Mouse (Mus musculus) left cerebral cortex, adult 2 months (tissue): ENCODE measurements around the gene Rps29. TPM values are rescaled to one million over a fixed set of nuclear protein-coding genes. Genes with fewer than 3 reads are reported as not detected.

Source experiments
- DNase-seq, 2 experiments: peaks; one replicate each; pipeline ENCODE4 v3.0.0; 2021 to 2022; ENCODE audit warnings: low spot score in 2 of 2, mixed read lengths in 1 of 2; ENCODE audit errors: extremely low spot score in 1 of 2
- H3K27ac ChIP-seq: fragments of 200-600 bp; 2 replicates; pipeline ENCODE4 v1.8.1; 2022
- H3K4me3 ChIP-seq: fragments of 200-600 bp; 2 replicates; pipeline ENCODE4 v1.8.1; 2022
- CTCF ChIP-seq: fragments of 200-600 bp; IDR thresholded peaks from 2 replicates; pipeline ENCODE4 v1.8.1; 2022; ENCODE audit warnings: antibody characterized with exemption, mild to moderate bottlenecking, moderate library complexity
- intact Hi-C: fragments of 180-260 bp; cut with DNase I; formaldehyde crosslinking; loops from one replicate; pipeline ENCODE4 v1.15.1; 2025
- long read RNA-seq, 2 experiments: library from polyadenylated mRNA; stranded (forward); transcript quantifications; one replicate each; pipeline ENCODE4 v2.0.0; 2021; ENCODE audit warnings: borderline mapping rate in 2 of 2
- total RNA-seq, 2 experiments: library from RNA; stranded (reverse); gene quantifications; 2 replicates each; pipeline ENCODE4 v1.2.3; 2021

Rps29 gene
- 1,000 to 10,000 TPM; 1,087 to 1,104 TPM for total RNA-seq
- long read RNA-seq, experiment 1, transcript Rps29-201 (3 exons, 390 nt), result major isoform, 131 of 133 reads
- long read RNA-seq, experiment 1, partial matches to known transcripts, result 2 of 133 reads
- long read RNA-seq, experiment 1, other reads (novel, unspliced or antisense), result 0 of 133 reads
- long read RNA-seq, experiment 2, transcript Rps29-201 (3 exons, 390 nt), result major isoform, 144 of 144 reads
- long read RNA-seq, experiment 2, partial matches to known transcripts, result 0 of 144 reads
- long read RNA-seq, experiment 2, other reads (novel, unspliced or antisense), result 0 of 144 reads

GRCm38 (mm10) chr12:69158765-69159577, at the start of gene Rps29:
Gene Rps29, minus strand, starts transcription at chr12:69159186.
- Histone ChIP-seq H3K4me3 (peak within 1 kb of the TSS; percentile 97), H3K27ac (peak within 1 kb of the TSS; percentile 92)
- intact Hi-C loops, result loop anchor here (1.0 kb wide), 1 partner anchor 38 kb away; the partner anchor contains the start of gene Gm49383
- peak; percentile 97 to 98 for DNase-seq

GRCm38 (mm10) chr12:69208520-69208919, 49.5 kb upstream of the Rps29 start:
- no peak overlapping the region for H3K27ac ChIP-seq
- no peak; the same call in 1 of the 2 replicates for TF ChIP-seq CTCF
- DNase-seq, result no peak
- intact Hi-C loops, result no loop called here
- no peak overlapping the region for H3K4me3 ChIP-seq

GRCm38 (mm10) chr12:69207926-69208325, 48.9 kb upstream of the Rps29 start:
- DNase-seq, result no peak
- H3K27ac ChIP-seq, result no peak overlapping the region
- no peak for TF ChIP-seq CTCF
- no peak overlapping the region for H3K4me3 ChIP-seq
- intact Hi-C loops, result no loop called here

- no peak for TF ChIP-seq CTCF
- intact Hi-C loops, result no loop called here
- H3K27ac ChIP-seq, result no peak overlapping the region
- H3K4me3 ChIP-seq, result no peak overlapping the region
- DNase-seq, result no peak
Observed at GRCm38 (mm10) chr12:69207396-69207795, 48.4 kb upstream of the Rps29 start.

DNA sequence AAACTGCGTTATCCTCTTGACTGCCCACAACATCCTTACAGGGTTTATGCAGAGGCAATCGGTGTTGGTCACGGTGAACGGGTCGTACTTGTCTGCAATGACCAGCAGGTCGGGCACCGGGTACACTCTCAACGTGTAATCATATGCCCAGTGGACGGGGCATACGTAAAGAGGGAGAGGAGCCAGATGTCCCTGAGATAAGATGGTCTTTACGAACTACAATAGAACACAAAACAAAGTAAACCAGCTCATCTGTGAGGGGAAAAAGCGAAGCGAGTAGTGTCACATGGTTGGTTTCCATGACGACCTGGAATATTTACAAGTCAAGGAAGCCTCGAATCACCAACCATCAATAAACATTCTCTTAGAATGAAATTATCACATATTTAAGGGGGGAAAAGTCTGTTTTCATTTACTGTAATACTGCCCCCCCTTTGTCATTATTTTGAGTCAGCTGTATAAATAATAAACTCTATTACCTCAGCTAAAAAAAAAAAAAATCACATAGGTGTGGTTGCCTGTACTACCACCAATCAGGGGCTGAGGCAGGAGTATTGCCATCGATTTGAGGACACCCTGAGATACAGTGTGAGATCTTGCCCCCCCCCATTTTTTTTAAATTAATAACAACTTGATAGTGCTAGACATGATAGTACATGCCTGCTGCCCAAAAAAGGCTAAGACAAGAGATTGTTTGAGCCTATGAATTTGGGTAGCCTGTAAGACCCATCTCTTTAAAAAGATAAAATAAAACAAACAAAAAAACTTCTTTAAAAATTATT, 45.3 kb upstream of the Rps29 start, which contains the start of gene Gm49384:
TSS of gene Gm49384 (minus strand) at position 216 of the 782 bp plus-strand sequence.
- Histone ChIP-seq H3K4me3 (no peak within 1 kb of the TSS), H3K27ac (no peak within 1 kb of the TSS)
- TF ChIP-seq CTCF, result no peak
- intact Hi-C loops, result no loop called here
- DNase-seq, result no peak

GRCm38 (mm10) chr12:69198985-69199384, 40.0 kb upstream of the Rps29 start:
- intact Hi-C loops, result loop anchor here (5.0 kb wide), 1 partner anchor 43 kb away; the partner anchor contains the start of gene Klhdc1

DNA sequence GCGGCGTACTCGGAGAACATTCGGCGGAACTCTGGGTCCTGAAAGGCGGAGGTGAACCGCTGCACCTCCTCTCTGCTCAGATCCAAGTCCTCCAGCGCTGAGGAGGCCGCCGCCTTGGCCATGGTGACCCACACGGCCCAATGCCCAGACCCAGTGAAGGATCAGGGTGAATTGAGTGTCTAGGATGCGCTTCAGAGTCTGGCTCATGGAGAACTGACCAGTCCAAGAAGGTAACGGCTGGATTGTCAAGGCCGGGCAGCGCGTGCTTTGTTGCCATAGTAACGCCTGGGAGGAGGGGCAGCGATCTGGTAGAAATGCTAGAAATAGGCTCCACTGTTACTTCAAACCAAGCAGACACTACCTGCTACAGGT, 39.2 kb upstream of the Rps29 start, which contains the start of gene Dnaaf2:
TSS of gene Dnaaf2 (minus strand) at position 266 of the 372 bp plus-strand sequence.
- DNase-seq, result peak in 1 of 2 experiments; percentile 66

More at GRCm38 (mm10) chr12:69198985-69199384, 40.0 kb upstream of the Rps29 start:
- TF ChIP-seq CTCF, result no peak
- no peak overlapping the region for H3K27ac ChIP-seq
- no peak for DNase-seq
- H3K4me3 ChIP-seq, result no peak overlapping the region

DNA sequence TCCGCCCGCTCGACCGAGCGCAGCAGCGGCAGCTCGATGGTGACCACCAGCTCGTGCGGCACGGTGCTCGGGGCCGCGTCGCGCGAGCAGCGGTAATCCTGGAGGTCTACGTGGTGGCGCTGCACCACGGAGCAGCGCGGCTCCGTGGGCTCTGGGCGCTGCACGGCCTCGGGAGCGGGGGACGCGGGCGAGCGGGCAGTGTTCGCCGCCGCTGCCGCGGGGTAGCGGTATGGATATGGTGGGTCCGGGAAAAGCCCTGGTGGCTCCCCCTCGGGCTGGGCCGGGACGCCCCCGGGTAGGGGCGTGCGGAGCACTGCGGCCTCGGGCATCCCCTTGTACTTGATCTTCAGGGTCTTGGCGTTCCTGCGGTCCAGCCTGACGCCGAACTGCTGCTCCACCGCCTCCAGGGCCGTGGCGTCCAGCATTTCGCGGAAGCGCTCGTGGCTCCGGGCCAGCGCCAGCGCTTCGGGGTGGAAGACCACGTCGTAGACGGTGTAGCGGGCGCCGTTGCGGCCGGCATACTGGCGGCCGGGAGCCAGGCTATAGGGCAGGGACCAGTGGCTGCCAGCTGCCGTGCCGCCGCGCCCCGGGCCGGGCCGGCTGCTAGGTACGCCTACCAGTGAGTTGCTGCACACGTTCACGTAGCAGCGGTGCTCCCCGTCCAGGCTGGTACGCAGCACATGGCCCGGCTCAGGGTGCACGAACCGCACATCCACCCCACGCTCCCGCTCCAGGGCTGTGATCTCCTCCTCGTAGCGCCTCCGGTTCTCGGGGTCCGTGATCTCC, 38.6 kb upstream of the Rps29 start:
- peak; percentile 45 to 59 for DNase-seq
- peak overlapping the region; percentile 96 for H3K27ac ChIP-seq
- H3K4me3 ChIP-seq, result peak overlapping the region; percentile 93
- no peak for TF ChIP-seq CTCF
- intact Hi-C loops, result loop anchor here (1.0 to 5.0 kb wide), 3 partner anchors 38 to 99 kb away; partner anchors contain the start of genes Klhdc1, Klhdc2 and Rps29

More for the DNA sequence above, 39.2 kb upstream of the Rps29 start, which contains the start of gene Dnaaf2:
- Histone ChIP-seq H3K27ac (peak within 1 kb of the TSS; percentile 96), H3K4me3 (peak within 1 kb of the TSS; percentile 93)
- no peak for TF ChIP-seq CTCF
- intact Hi-C loops, result loop anchor here (5.0 kb wide), 1 partner anchor 44 kb away; the partner anchor contains the start of gene Klhdc1

GRCm38 (mm10) chr12:69196444-69197377, 37.7 kb upstream of the Rps29 start, which contains the start of gene Gm49383:
Gene Gm49383, minus strand, starts transcription at chr12:69197104.
- Histone ChIP-seq H3K4me3 (peak within 1 kb of the TSS; percentile 93), H3K27ac (peak within 1 kb of the TSS; percentile 96)
- peak; percentile 72 to 74 for DNase-seq
- intact Hi-C loops, result loop anchor here (1.0 to 5.0 kb wide), 3 partner anchors 37 to 100 kb away; partner anchors contain the start of genes Klhdc1, Klhdc2 and Rps29
- TF ChIP-seq CTCF, result no peak; the same call in 1 of the 2 replicates
